Mouse (Mus musculus) megakaryocyte, embryonic 14.5 days (primary cell): Measurements from ENCODE around the gene Ubxn2a.

Experiments
- FLI1 ChIP-seq: IDR thresholded peaks from 2 replicates; pipeline ENCODE4 v1.6.1; 2012; ENCODE audit warnings: low read length, inconsistent platforms, mixed read lengths
- GATA1 ChIP-seq: IDR thresholded peaks from 3 replicates; pipeline ENCODE4 v1.6.1; 2012; ENCODE audit warnings: mixed read lengths, low read length, inconsistent platforms, borderline replicate concordance

DNA sequence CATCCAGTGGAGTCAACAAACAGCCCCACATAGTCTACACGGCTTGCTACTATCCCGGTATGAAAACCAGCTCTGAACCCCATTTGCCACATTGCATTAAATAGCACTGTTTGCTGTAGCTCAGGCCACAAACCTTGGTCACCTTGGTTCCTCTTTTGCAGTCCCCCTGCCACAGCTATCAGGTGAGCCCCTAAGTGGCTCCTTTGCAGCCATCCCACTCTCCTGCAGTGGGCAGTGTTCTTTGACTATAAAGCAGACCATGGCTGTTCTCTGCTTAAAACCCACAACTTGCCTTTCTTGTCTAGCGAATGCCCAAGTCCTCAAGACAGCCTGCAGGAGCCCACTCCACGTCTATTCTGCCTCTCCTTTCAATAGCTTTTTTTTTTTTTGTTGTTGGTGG lies 35.2 kb downstream of the Ubxn2a start:
- no peak for TF ChIP-seq GATA1
- no peak for TF ChIP-seq FLI1
